Mouse (Mus musculus) layer of hippocampus, postnatal 10 days (tissue): ENCODE results near the gene Spire2. TPM values are rescaled to one million over a fixed set of nuclear protein-coding genes. Genes with fewer than 3 reads are reported as not detected.

Source experiments
- DNase-seq, 2 experiments: peaks; one replicate each; pipeline ENCODE4 v3.0.0; 2021; ENCODE audit warnings: low spot score in 2 of 2
- total RNA-seq, 2 experiments: library from RNA; stranded (reverse); gene quantifications; 2 replicates each; pipeline ENCODE4 v1.2.3; 2021

The Spire2 gene
- total RNA-seq, 2 experiments from 2014 or later = 17.6 to 18.4 TPM

DNA sequence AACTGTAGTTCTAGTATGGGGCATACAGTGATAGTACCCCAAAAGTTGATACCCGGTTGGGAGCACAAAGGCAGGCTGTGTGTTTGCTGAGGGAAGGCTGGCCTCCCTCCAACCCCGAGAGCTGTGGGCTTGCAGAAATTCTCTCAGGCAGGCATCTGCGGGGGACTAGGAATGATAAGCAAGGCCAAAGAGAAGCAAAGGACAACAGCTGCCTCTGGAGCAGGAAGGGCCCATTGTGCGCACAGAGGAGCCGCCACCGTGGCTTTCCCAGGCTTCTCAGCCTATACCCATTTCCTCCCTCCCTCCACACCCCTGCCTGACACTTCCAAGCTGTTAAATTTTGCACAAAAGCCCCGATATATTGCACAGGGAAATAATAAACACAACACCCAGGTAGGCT, 1.4 kb downstream of the Spire2 start:
- peak; percentile 25 to 43 for DNase-seq

DNA sequence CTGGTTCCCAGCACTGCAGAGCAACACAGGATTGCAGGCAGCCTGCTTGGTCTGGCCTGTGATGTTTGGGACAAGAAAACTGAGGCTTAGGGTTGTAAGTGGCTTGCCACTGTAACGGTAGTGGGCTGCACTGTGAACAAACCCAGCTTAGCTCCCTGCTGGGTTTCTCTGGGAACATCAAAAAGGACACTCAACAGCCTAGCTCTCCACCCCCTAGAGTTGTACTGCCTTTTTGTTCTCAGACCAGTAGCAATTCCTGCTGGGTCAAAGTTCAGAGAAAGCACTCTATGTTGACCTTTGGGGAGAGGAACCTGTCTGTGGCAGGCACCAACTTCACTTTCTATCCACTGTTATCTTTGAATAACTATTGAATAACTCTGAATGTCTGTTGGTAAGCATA, 2.0 kb downstream of the Spire2 start:
- DNase-seq = no peak

DNA sequence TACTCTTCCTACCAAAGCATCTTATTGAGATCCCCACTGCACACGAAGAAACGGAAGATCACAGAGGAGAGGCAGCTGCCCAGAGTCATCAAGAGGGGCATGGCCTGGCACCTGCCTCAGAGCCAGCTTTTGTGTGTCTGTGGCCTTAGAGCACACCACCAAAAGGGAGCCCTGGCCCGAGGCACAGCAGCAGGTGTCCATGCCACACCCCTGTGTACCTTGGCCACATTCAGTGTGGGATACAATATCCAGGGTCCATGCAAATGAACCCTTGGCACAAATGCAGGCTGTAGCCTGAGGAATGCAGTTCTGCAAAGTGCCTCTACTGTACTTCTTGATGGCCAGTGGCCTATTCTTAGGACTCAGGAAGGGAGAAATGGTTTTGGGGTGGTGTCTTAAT, 5.0 kb downstream of the Spire2 start:
- DNase-seq = no peak

DNA sequence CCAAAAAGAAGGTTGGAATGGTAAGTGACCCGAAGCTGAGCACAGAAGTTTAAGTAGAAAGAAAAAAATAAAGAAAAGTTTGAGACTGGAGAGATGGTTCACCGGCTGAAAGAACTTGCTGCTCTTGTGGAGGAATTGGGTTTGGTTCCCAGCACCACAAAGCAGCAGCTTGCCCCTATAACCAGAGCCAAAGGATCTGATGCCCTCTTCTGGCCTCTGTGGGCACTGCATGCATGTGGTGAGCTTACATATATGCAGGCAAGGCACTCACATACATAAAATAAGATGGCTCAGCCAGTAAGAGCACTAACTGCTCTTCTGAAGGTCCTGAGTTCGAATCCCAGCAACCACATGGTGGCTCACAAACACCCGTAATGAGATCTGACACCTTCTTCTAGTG, 7.6 kb downstream of the Spire2 start:
- no peak for DNase-seq

DNA sequence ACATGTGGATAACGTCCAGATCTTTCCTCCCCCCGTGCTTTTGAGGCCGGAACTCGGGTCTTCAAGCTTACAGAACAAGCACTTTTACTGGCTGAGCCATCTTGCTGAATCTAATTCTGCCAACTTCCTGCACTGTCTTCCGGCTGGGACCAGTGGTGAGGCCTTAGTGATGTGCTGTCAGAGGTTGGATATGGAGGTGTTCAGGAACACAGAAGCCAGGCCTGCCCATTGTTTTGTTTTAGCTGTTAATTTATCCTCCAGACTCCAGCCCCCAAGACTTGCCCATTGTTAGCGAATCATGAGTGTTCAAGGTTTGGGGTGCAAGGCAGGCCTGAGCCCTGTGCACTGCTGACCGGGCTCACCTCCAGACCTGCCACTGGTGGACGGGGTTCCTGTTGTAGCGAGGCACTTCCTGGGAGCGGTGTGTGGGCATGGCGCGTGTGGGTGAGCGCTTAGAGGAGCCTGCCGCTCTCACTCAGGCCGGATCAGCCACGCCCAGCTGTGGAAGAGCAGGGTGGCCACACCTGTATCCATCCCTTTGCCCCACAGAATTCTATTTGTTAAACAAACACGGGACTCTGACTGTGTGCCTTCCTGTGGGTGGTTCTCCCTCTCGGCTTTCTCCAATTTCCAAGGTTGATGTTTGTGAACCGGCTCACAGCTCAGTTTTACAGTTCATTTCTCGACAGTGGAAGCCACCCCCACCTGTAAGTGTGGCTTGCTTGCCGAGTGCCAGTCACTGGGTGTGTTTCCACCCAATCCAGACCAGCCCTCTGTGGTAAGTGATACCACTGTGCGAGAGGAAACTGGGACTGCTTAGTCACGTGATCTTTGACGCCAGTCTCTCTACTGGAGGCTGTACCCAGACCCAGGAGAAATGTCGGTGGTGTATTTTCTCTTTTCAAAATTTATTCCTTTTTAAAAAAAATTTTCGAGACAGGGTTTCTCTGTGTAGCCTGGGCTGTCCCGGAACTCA, 8.8 kb downstream of the Spire2 start:
- DNase-seq = no peak

DNA sequence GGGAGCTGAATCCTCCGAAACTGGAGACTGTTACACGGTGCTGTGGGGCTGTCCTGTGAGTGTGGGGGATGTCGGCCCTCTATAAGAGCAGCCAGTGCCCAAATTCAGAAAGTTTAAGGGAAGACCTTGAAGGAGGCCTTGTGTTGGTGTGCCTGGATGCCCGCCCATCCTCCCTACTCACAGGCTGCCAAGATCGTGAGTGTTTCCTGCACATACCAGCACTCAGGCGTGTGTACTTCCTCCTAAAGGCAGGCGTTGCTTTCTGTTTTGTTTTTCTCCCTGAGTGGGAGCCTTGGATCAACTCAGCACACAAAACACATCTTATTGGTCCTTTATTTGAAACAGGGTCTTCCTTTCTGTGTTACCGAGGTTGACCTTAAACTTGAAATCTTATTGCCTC, 9.7 kb downstream of the Spire2 start:
- DNase-seq = no peak

DNA sequence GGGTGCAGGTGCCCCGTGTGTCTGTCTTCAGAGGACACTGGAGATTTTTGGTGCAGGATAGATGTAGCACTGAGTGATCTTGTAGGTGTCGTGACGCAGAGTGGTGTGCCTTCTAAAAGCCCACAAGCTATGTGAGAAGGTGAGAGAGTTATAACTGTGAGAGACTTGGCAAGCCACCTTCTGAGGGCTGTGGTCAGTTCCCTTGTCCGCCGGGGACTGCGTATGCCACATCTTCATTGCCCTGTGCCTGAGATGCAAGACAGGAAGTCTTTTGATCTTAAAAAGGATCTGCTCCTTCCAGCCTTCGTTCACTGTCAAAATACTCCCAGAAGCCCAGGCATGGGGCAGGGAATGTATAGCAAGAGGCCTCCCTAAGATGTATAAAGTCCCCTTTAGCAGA, 10.4 kb downstream of the Spire2 start:
- DNase-seq = no peak

DNA sequence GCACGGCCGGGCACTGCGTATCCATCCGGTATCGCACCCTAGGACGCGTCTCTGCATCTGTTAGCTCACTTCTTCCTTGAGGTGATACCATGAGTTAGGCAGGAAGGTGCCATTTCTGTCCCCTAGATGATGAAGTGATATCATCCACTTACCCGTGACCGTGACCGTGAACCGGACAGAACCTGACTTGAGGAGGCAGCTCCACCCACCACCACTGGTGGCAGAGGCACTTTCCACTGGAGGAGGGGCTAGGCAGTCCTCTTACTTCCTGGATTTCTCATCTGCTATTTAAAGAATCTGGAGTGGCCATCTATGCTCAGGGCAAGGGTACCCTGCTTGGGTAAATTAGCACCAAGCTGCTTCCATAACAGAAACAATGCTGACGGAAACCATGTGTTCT, 10.9 kb downstream of the Spire2 start:
- DNase-seq = no peak

DNA sequence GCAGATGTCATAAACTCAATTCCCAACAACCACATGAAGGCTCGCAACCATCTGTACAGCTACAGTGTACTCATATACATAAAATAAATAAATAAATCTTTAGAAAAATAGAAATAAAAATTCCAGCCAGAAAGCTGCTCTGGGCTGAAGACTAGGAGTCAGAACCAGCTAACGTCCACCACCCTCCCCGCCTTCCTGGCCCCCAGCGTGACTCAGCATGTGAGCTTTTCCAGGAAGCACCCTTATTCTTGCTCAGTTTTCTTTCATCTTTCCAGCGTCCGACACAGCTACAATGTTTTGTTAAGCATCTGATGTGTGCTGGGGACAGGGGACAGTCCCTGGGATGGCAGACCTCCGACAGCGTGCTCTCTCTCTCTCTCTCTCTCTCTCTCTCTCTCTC, 12.6 kb downstream of the Spire2 start:
- DNase-seq = no peak

DNA sequence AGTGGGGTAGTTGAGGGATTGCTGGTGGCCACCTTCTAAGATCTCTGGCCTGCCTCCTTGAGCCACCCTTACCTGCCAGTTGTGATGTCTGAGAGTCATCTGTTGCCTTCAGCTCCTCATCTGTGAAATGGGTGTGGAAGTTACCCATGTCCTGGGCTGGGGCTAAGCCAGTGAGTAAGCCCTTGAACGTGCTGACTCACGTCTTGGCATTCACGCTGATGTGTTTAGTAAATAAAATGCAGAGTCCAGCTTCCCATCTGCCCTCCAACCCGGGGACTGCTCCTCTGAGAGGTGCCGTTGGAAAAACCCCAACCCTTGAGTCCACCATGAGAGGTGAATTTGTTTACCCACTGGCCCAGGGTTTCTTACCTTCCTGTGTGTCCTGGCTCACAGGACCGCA, 13.3 kb downstream of the Spire2 start:
- DNase-seq = no peak

DNA sequence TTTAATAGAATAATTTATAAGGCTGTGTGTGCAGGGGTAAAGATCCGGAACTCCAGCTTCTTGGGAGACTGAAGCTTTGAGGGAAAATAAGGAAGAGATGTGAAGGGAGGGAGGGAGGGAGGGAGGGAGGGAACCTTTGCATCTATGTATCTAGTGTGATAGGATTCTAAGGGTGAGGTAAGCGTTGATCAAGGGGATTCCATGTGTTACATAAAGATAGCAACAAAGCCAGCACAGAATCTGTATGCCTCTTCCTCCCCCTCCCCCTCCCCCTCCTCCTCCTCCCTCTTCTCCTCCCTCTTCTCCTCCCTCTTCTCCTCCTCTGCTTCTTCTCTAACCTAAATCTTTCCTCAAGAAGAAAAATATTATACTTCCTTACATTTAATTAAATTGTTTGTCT, 14.8 kb downstream of the Spire2 start:
- no peak for DNase-seq

DNA sequence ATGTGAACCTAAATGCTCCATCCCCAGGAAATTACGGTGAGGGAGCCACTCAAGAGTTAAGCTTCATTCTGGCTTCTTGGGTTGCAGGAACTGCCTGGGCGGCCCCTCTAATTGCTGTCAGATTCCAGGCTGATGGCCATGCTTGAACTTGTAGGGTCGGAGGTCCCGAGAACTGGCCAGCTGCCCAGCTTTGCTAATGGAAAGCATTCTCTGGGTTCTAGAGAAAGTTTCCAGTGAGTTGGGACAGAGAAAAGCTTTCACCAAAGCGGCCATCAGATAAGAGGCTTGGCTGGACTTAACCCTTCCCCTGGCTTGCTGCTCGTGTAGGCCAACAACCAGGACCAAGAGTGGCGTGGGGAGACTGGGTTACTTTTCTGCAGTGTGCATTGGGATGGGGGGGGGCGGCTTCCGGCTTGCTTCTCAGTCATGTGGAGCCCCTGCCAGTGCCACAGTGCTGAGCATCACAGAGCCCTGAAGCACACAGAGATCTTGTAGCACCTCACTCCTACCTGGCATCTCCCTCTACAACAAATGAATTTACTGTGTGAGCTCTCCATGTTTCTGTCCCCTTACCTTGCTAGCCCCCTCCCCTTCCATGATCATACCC, 15.8 kb downstream of the Spire2 start:
- DNase-seq = peak; percentile 60 to 65

DNA sequence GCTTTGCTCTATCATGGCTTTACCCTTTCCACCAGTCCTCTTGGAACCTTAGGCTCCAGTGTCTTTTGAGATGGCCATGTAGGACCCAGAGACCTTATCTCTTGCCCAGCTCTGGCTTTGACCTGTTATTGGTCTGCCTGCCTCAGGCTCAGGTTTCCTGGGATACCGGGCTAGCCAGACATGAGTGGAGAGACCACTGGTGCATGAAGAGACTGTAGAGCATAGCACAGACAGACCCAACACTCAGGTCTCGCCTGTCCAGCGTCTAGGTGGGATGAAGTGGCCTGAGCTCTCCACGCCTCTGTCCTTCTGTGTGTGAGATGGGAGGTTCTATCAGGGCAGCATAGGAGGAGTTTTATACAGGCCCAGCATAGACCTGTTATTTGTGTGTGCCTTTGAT, 16.6 kb downstream of the Spire2 start:
- no peak for DNase-seq

DNA sequence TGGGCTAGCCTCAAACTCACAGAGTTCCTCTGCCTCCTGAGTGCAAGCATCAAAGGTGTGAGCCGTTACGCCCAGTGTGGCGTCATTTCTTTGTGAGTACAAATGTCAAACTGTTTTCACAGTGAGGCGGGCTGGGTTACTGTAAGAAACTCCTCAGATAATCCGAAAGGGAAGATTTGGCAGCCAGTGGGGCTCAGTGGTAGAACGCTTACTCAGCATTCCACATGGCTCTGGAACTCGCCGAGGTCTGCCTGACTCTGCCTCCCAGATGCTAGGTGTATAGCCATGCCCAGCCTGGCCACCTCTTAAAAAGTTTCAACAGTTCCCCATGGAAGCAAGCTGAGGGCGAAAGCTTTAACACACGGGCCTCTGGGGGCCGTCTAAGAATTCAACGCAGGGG, 19.6 kb downstream of the Spire2 start:
- no peak for DNase-seq

DNA sequence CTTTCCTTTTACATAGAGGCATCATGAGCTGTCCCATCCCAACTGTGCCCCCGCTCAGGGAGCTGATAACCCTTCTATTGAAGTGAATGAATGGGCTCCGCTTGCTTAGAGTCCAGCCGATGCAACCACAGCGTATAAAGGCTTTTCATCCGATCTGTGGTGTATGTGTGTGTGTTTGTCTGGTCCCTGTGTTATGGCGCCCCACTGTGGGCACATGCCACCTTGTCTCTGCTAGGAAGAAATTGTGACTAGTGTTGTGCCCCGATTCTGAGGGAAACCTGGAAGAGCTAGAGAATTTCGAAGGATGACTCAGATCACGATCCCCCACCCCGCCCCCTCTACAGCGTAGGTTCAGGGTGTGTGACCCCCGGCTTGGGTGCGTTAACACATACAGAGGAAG, 20.3 kb downstream of the Spire2 start:
- peak; percentile 65 to 75 for DNase-seq

DNA sequence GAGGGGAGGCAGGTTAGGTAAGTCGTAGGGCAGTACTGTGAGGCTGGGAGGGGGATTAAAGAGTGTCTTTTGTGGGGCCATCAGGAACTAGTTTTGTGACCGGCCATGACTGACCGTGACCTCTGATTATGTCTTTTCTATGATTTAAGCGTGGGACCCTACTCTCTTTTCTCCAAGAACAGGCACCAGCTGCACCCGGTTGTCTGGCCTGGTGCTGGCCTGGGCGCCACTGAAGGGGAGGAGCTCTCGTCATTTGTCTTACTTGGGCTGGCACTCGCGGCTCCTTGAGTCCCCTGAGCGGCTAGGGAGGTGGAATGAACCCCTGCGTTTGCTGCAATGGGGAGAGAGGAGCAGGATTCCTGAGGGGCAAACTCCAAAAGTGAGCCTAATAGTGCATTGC, 20.7 kb downstream of the Spire2 start:
- no peak for DNase-seq

DNA sequence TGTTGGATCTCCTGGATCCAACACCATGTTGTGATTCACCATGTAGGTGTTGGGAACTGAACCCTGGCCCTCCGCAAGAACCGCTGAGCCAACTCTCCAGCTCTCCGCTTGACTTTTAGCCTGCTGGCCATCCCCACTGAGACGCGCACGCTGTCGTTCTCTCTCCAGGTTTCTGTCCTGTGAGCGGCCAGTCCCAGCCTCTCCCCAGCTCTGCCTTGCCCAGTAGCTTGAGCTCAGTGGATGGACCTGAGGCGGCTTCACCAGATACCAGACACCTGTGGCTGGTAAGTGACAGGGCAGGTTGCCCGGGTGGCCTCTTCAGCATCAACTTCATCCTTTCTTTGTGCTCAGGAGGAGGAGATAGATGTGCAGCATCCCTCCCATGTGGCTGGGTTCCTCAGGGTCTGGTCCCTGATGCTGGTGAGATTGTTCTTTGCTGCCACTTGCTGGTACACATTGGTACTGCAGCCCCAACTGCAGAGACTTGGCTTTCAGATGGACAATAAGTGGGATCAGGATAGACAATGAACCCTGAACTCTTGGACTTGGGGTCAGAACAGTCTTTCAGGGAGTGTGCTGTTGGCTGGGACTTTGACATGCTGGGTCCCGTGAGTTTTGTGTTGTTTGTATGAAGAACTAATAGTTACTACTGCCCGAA, 28.7 kb downstream of the Spire2 start:
- DNase-seq = peak; percentile 90

DNA sequence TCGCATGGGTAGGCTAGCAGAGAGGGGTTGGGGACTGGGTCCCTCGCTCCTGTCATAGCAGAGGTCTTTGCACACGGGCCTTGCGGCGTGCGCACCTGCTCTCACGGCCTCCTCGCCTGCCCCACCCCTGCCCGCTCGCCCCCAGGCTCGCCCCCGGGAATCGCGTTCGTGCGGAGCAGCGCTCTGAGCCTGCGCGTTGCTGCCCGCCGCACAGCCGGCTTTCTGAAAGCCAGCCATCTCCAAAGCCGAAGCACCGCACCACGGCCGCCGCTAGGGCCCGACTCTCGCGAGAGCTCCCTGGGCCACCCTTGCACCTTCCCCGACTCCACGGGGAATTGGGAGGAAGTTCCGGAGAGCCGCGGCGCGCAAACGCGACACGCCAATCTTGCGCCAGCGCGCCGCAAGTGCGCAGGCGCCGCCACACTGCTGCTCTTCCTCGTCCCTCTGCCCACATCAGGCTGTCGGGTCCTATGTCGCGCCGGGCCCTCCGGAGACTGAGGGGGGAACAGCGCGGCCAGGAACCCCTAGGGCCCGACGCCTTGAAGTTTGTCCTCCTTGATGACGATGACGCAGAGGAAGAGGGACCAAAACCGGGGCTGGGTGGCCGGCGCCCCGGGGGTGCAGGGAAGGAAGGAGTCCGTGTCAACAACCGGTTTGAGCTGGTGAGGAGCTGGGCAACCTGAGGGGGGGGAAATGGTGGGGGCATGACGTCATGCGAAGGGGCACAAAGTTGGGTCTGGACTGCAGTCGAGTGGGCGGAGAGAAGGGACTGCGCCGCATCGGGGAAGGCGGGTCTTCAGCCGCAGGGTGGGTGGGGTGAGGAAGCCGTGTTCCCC, 41.1 kb downstream of the Spire2 start, which contains the start of gene Tcf25:
Tcf25 (plus strand) TSS at position 351 of the 836 bp plus-strand sequence.
- DNase-seq = peak; percentile 96 to 97

DNA sequence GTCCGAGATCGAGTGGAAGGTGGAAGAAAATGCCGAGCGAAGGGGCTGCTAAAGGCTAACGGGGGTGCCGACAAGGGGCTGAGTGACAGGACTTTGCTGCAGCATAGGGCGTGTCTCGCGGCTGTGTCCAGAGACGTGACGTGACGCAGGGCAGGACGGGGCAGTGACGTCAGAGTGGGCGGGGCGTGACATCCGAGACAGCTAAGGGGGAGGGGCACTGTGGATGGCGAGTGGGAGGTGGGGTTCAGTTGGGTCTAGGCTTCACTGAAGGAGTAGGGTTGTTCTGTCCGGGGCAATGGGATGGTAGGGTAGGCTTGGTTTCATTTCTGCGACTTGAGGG, 41.7 kb downstream of the Spire2 start:
- DNase-seq = peak; percentile 96

DNA sequence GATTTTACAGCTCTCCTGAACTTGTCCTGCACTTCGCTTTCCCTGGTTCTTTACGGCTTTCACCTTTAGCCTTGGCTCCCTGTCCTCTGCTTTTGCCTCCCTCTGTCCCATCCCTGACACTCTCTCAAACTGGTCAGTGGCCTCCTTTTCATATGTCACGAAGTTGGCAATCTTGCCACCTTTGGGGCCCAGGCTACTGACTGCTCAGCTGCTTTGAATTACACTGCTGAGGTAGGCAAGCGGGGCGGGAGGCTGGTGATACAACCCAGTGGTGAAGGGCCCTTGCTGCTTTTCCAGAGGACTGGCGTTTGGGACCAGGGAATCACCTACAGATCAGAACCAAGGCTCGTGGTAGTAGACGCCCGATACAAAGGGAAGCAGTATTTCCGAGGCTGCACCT, 43.2 kb downstream of the Spire2 start:
- no peak for DNase-seq

DNA sequence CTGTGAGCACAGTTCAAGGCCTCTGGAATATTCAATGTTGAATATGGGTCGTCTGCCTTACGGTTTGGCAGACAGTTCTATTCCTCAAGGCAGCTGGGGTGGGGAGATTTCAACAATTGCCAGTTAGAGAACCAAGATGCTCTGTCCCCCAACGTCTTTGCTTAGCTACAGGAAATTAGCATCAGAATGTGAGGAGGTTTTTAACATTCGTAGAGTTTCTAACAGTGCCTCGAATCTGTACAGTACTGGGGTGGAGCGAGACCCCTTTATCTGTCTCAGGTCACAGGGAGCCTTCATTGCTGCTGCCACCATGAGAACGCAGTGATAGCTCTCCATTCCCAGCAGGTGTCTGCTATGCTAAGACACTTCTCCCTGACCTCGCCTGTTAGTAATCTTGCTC, 43.6 kb downstream of the Spire2 start:
- no peak for DNase-seq
